Mouse (Mus musculus): ENCODE data around the gene Ctso. TPM values are rescaled to one million over a fixed set of nuclear protein-coding genes. Genes with fewer than 3 reads are reported as not detected.

Gene Ctso
- total RNA-seq, 1 experiment: 0.49 TPM

- H3K9me3 ChIP-seq (ENCODE audit: control insufficient read depth, insufficient read depth, low read depth, low read length): no peaks in the 10 kb centered on the region
- no peaks in the 10 kb centered on the region for H3K4me1 ChIP-seq (ENCODE audit: control insufficient read depth in 2 of 2, insufficient read depth in 2 of 2, low read length in 2 of 2, poor library complexity in 1 of 2)
- no peaks in the 10 kb centered on the region for H3K36me3 ChIP-seq (ENCODE audit: control insufficient read depth, insufficient read depth, low read length, poor library complexity, severe bottlenecking)
- H3K27ac ChIP-seq (ENCODE audit: insufficient read depth, low read depth, low read length, poor library complexity, severe bottlenecking): no peak overlapping the region
- H3K9ac ChIP-seq (ENCODE audit: insufficient read depth, low read depth, low read length, poor library complexity, severe bottlenecking): no peak overlapping the region
- no peak for DNase-seq (ENCODE audit: low read depth, low spot score)
- no peak overlapping the region for H3K4me3 ChIP-seq (ENCODE audit: insufficient read depth in 1 of 2, low read depth in 1 of 2, low read length in 2 of 2, poor library complexity in 1 of 2, severe bottlenecking in 1 of 2)
- in situ Hi-C loops (cut with MboI; ENCODE audit: low sequenced_read_pairs in 2 of 2, unreplicated experiment in 2 of 2): no loop called here
- TF ChIP-seq ZNF384 (IDR thresholded peaks at IDR 0.05; ENCODE audit: low read depth, low read length): no peak
- no peak for TF ChIP-seq MAFK (IDR thresholded peaks at IDR 0.05; ENCODE audit: insufficient read depth, low read depth, low read length)
- TF ChIP-seq CHD2 (IDR thresholded peaks at IDR 0.05; ENCODE audit: low read depth, low read length): no peak
- no peak for TF ChIP-seq ZC3H11A (IDR thresholded peaks at IDR 0.05; ENCODE audit: borderline replicate concordance, low read depth, low read length)
- TF ChIP-seq HCFC1 (IDR thresholded peaks at IDR 0.05; ENCODE audit: borderline replicate concordance, insufficient read depth, low read length): no peak
Measured at GRCm38 (mm10) chr3:81986103-81986502, 53.7 kb downstream of the Ctso start.

GRCm38 (mm10) chr3:81987628-81988027 lies 55.2 kb downstream of the Ctso start:
- Histone ChIP-seq H3K36me3 (ENCODE audit: control insufficient read depth, insufficient read depth, low read length, poor library complexity, severe bottlenecking) (no peaks in the 10 kb centered on the region), H3K9ac (ENCODE audit: insufficient read depth, low read depth, low read length, poor library complexity, severe bottlenecking) (no peak overlapping the region), H3K4me1 (ENCODE audit: control insufficient read depth in 2 of 2, insufficient read depth in 2 of 2, low read length in 2 of 2, poor library complexity in 1 of 2) (no peaks in the 10 kb centered on the region), H3K9me3 (ENCODE audit: control insufficient read depth, insufficient read depth, low read depth, low read length) (no peaks in the 10 kb centered on the region), H3K27ac (ENCODE audit: insufficient read depth, low read depth, low read length, poor library complexity, severe bottlenecking) (no peak overlapping the region), H3K4me3 (ENCODE audit: insufficient read depth in 1 of 2, low read depth in 1 of 2, low read length in 2 of 2, poor library complexity in 1 of 2, severe bottlenecking in 1 of 2) (no peak overlapping the region)
- no peak for TF ChIP-seq ZNF384 (IDR thresholded peaks at IDR 0.05; ENCODE audit: low read depth, low read length)
- no peak for TF ChIP-seq HCFC1 (IDR thresholded peaks at IDR 0.05; ENCODE audit: borderline replicate concordance, insufficient read depth, low read length)
- no peak for TF ChIP-seq MAFK (IDR thresholded peaks at IDR 0.05; ENCODE audit: insufficient read depth, low read depth, low read length)
- no peak for TF ChIP-seq CHD2 (IDR thresholded peaks at IDR 0.05; ENCODE audit: low read depth, low read length)
- no peak for TF ChIP-seq ZC3H11A (IDR thresholded peaks at IDR 0.05; ENCODE audit: borderline replicate concordance, low read depth, low read length)
- DNase-seq (ENCODE audit: low read depth, low spot score): no peak
- in situ Hi-C loops (cut with MboI; ENCODE audit: low sequenced_read_pairs in 2 of 2, unreplicated experiment in 2 of 2): no loop called here

- H3K36me3 ChIP-seq (ENCODE audit: control insufficient read depth, insufficient read depth, low read length, poor library complexity, severe bottlenecking): no peaks in the 10 kb centered on the region
- no peak for DNase-seq (ENCODE audit: low read depth, low spot score)
- no peak overlapping the region for H3K9ac ChIP-seq (ENCODE audit: insufficient read depth, low read depth, low read length, poor library complexity, severe bottlenecking)
- TF ChIP-seq CHD2 (IDR thresholded peaks at IDR 0.05; ENCODE audit: low read depth, low read length): no peak
- H3K4me1 ChIP-seq (ENCODE audit: control insufficient read depth in 2 of 2, insufficient read depth in 2 of 2, low read length in 2 of 2, poor library complexity in 1 of 2): no peaks in the 10 kb centered on the region
- no peaks in the 10 kb centered on the region for H3K9me3 ChIP-seq (ENCODE audit: control insufficient read depth, insufficient read depth, low read depth, low read length)
- H3K4me3 ChIP-seq (ENCODE audit: insufficient read depth in 1 of 2, low read depth in 1 of 2, low read length in 2 of 2, poor library complexity in 1 of 2, severe bottlenecking in 1 of 2): no peak overlapping the region
- in situ Hi-C loops (cut with MboI; ENCODE audit: low sequenced_read_pairs in 2 of 2, unreplicated experiment in 2 of 2): no loop called here
- H3K27ac ChIP-seq (ENCODE audit: insufficient read depth, low read depth, low read length, poor library complexity, severe bottlenecking): no peak overlapping the region
Measured at GRCm38 (mm10) chr3:81989692-81990141, 57.3 kb downstream of the Ctso start.

- H3K27ac ChIP-seq (ENCODE audit: insufficient read depth, low read depth, low read length, poor library complexity, severe bottlenecking): no peak overlapping the region
- in situ Hi-C loops (cut with MboI; ENCODE audit: low sequenced_read_pairs in 2 of 2, unreplicated experiment in 2 of 2): no loop called here
Measured at GRCm38 (mm10) chr3:81990531-81990930, 58.1 kb downstream of the Ctso start.

GRCm38 (mm10) chr3:81995371-81995770 lies 63.0 kb downstream of the Ctso start:
- no peaks in the 10 kb centered on the region for H3K9me3 ChIP-seq (ENCODE audit: control insufficient read depth, insufficient read depth, low read depth, low read length)
- in situ Hi-C loops (cut with MboI; ENCODE audit: low sequenced_read_pairs in 2 of 2, unreplicated experiment in 2 of 2): no loop called here
- no peak overlapping the region for H3K27ac ChIP-seq (ENCODE audit: insufficient read depth, low read depth, low read length, poor library complexity, severe bottlenecking)
- no peak overlapping the region for H3K9ac ChIP-seq (ENCODE audit: insufficient read depth, low read depth, low read length, poor library complexity, severe bottlenecking)
- no peak for TF ChIP-seq CHD2 (IDR thresholded peaks at IDR 0.05; ENCODE audit: low read depth, low read length)
- no peak for DNase-seq (ENCODE audit: low read depth, low spot score)
- no peaks in the 10 kb centered on the region for H3K36me3 ChIP-seq (ENCODE audit: control insufficient read depth, insufficient read depth, low read length, poor library complexity, severe bottlenecking)
- H3K4me3 ChIP-seq (ENCODE audit: insufficient read depth in 1 of 2, low read depth in 1 of 2, low read length in 2 of 2, poor library complexity in 1 of 2, severe bottlenecking in 1 of 2): no peak overlapping the region
- H3K4me1 ChIP-seq (ENCODE audit: control insufficient read depth in 2 of 2, insufficient read depth in 2 of 2, low read length in 2 of 2, poor library complexity in 1 of 2): no peaks in the 10 kb centered on the region

More at GRCm38 (mm10) chr3:81990531-81990930, 58.1 kb downstream of the Ctso start:
- no peak overlapping the region for H3K4me3 ChIP-seq (ENCODE audit: insufficient read depth in 1 of 2, low read depth in 1 of 2, low read length in 2 of 2, poor library complexity in 1 of 2, severe bottlenecking in 1 of 2)
- no peaks in the 10 kb centered on the region for H3K36me3 ChIP-seq (ENCODE audit: control insufficient read depth, insufficient read depth, low read length, poor library complexity, severe bottlenecking)
- H3K4me1 ChIP-seq (ENCODE audit: control insufficient read depth in 2 of 2, insufficient read depth in 2 of 2, low read length in 2 of 2, poor library complexity in 1 of 2): no peaks in the 10 kb centered on the region
- DNase-seq (ENCODE audit: low read depth, low spot score): no peak
- no peak overlapping the region for H3K9ac ChIP-seq (ENCODE audit: insufficient read depth, low read depth, low read length, poor library complexity, severe bottlenecking)
- no peaks in the 10 kb centered on the region for H3K9me3 ChIP-seq (ENCODE audit: control insufficient read depth, insufficient read depth, low read depth, low read length)
- TF ChIP-seq ZC3H11A (IDR thresholded peaks at IDR 0.05; ENCODE audit: borderline replicate concordance, low read depth, low read length) (no peak), ZNF384 (IDR thresholded peaks at IDR 0.05; ENCODE audit: low read depth, low read length) (no peak), CHD2 (IDR thresholded peaks at IDR 0.05; ENCODE audit: low read depth, low read length) (no peak), HCFC1 (IDR thresholded peaks at IDR 0.05; ENCODE audit: borderline replicate concordance, insufficient read depth, low read length) (no peak), MAFK (IDR thresholded peaks at IDR 0.05; ENCODE audit: insufficient read depth, low read depth, low read length) (no peak)

All from ES-E14 (cell line).